Mouse (Mus musculus) kidney, adult 18-20 months (tissue): ENCODE results near the gene Ppm1h.
A peak's percentile ranks its signal among the peaks of the same experiment; 100 is the strongest.
"Not testable (repeated sequence)": the region's sequence is repeated elsewhere in the genome, so short reads cannot be mapped to it uniquely, and the experiment has no call there.

ENCODE experiments used
- DNase-seq: peaks from one replicate; pipeline ENCODE4 v3.0.0; 2021

Gene Ppm1h

DNA sequence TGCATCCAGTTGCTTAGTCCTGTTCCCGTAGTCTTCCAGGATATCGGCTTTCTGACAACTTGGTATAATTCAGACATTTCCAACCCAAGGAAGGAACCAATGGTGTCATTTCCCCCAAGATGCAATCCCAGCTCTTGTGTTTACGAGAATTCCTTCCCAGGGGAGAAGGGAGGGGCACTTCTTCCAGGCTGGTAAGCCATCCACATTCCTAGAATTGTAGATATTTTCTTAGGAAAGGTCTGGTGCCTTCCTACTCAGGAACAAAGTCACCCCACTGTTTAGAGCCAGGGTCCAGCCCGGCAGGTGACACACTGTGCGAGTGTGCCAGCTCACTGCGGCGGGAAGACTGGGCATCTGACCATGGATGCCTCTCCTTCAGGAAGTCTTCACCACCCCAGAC, 264.2 kb downstream of the Ppm1h start:
- no peak for DNase-seq

DNA sequence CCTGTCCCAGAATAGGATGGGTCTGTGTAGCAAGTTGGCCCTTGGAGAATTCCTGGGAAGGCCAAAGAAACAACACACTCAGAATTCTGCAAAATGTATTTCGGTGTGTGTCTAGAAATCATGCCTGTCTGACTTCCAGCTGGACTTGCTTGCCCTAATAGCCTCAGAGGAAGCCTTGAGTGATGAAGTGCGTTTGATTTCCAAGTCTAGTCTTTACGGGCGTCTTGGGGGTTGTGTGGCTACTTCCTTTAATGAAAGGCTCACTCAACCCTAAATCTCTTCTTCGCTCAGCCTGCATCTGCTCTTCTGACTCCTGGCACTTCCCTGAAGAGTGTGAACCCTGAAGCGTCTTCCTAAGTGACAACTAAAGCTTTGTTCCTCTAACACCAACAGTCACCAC, 265.3 kb downstream of the Ppm1h start:
- no peak for DNase-seq

DNA sequence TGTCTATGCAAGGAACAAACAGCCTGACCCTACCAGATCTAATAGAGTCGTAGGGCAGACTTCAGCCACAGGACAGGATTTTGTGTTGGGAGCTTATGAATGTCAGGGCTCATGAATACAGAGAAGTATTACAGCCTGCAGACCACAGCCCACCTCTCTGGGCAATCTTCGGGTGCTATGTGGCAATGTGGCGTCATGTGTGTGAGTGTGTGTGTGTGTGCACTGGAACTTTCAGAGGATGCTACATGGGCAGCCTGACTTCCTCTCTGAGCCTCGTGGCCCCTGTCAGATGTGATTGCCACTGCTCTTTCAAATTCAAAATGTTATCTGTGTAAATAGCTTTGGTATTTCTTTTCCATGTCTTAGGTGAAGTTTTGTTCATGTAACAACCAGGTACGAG, 266.3 kb downstream of the Ppm1h start:
- DNase-seq: no peak

DNA sequence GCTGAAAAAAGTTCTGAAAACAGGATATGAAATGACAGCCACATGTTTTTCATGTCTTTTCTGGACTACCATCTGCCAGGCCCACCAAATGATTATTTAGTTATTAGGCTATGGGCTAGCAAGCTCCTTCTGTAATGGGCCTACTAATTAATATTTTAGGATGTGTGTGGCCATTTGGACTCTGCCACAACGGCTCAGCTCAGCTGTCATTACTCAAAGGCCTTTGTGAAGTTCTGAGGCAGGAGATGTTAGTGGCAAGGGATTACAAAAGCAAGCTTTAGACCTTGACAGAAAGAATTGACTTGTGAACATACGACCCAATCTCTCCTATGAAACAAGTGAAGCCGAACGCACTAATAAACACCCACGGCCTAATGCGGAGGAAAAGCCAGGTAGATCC, 272.4 kb downstream of the Ppm1h start:
- no peak for DNase-seq

DNA sequence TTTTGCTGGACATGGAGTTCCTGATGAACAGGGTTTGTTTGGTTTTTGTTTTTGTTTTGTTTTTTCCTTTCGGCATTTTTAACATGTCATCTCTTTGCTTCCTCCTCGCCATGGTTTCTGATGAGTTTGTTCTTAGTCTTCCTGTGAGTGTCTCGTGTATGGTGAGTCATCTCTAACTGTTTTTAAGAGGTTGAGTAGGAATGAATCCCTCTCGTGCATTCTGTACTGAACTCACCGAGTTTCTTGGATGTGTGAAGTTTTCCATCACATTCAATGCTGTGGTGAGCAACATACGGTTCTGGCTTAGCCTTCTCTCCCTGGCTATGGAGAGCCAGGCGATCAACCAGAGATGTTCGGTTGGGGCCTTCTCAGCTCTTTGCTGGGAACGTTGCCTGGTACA, 275.0 kb downstream of the Ppm1h start:
- no peak for DNase-seq

DNA sequence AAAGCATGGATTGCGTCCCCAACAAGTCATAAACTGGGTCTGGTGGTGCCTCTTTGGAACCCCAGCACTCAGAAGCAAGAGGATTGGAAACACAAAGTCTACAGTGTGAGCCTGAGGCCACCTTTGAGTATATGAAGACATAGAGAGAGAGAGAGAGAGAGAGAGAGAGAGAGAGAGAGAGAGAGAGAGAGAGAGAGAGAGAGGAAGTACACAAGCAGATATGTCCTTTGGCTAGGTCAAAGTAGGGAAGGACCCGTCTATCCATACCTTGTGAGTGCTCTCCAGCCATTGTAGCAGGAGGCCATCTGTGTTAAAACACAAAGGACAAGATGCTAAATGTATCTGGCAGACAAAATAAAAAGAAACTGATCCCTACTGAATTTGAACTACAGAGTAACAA, 279.4 kb downstream of the Ppm1h start:
- DNase-seq: no peak

DNA sequence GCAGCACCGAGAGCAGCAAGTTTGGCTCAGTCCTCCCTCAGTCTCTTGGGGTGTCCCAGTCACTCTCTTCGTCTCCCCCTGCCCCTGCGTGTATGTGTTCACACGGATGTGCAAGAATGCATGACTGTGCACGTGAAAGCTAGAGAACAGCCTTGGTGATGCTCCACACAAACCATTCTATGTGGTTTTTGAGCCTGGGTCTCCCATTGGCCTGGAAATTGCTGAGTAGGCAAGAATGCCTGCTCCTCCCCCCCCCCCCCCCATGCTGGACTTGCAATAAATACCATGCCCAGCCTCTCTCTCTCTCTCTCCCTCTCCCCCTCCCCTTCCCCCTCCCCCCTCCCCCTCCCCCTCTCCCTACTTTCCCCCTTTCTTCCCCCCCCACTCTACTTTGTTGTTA, 280.1 kb downstream of the Ppm1h start:
- DNase-seq: no peak

DNA sequence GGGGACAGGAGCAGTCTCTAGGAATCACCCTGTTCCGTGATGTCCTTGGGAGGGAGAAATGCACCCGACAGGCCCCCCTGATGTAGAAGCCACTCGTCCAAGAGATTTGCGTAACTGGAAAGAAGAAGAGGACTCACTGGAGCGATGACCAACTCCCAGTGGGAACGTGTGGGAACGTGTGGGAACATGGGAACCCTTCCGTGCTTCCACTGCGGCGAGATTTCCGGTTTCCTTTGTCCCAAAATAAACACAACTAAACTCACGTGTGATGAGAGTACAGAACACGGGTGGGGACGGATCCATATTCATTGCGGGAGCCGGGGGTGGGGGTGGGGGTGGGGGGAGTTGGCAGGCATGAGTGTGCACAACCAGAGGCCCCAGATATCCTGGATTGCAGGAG, 281.7 kb downstream of the Ppm1h start:
- no peak for DNase-seq

DNA sequence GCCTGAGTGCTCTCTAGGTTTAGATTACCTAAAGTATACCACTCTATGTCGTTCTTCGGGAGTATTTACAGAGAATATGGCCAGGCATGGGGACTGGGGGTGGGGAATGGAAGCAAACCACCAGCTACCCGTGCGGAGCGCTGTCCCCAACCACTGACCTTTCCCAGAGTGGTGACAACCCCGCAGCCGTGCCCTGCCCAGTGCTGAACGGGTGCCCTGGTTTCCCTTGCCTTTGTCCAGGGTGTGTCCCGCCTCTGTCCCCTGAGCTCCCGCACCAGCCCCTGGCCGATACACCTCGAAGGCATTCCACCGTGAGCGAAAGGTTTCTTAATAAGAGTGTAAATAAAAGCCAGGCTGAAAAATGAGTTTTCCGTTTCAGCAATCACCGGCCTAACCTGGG, 282.2 kb downstream of the Ppm1h start:
- DNase-seq: no peak

DNA sequence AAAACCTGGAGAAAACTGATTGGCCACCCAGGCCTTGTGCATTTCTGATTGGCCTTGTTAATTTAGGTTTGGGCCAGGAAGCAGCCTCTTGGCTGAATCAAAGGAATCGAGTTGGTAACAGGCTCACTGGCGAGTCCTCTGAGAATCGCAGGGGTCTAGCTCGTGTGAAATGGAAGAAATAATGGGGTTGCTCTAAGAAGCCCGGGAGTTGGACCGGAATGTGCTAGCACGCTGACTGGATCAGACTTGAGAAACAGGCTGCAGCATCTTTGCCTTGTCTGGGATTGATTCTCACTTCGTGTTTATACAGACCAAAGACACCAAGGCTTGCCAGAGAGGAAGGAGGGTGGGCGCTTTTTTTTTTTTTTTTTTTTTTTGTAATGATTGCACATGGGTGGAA, 282.9 kb downstream of the Ppm1h start:
- no peak for DNase-seq

DNA sequence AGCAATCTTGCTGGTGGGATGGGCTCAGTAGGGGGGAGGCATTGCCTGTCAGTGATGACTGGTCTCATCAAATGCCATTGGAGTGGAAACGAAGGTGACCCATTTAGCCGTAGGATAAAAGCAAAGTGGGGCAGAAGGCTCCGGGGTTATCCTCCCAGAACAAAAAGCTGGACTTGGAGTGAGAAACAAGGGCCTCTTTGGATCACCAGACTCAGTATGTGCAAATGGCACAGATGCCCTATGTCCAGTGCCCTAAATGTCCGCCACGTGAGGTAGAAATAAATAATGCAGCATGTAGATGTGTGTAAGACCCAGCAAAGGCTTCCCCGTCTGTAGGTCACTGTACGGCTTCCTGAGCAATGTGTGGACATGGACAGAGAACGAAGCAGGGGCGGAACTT, 284.1 kb downstream of the Ppm1h start:
- no peak for DNase-seq

DNA sequence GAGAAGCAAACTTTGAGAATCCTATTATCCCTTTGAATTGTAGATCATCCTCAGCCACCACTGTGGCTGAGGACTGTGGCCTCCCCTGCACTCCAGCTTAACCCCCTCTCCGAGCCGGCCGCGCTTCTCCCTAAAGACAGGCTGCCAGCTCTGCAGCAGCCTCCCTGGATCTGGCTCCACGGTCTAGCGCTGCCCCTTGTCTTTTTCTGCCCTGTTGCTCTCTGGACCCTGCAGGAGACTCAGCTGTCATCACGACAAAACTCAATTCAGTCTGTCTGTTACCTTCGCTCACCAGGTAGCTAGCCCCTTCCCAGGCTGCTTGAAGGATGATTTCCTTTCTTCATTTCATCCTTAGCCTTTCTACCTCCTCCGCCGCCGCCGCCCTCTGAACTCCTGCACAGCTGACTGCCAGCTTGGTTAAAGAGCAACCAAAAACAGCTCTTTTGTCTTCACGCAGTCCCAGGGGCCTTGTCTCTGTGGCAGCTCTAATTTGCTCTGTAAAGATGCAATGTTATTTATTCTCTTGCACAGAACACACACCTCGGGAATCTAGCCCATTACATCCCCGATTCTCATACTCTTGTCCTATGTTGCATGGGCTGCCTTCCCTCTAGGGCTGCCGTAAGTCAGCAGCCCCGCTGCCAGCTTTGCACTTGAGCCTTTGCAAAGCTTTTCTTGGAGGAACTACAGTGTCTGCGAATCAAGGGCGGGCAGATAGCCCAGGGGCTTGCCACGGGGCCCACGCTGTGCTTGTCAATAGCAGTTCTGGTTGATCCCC, 285.1 kb downstream of the Ppm1h start:
- peak; percentile 62 for DNase-seq

DNA sequence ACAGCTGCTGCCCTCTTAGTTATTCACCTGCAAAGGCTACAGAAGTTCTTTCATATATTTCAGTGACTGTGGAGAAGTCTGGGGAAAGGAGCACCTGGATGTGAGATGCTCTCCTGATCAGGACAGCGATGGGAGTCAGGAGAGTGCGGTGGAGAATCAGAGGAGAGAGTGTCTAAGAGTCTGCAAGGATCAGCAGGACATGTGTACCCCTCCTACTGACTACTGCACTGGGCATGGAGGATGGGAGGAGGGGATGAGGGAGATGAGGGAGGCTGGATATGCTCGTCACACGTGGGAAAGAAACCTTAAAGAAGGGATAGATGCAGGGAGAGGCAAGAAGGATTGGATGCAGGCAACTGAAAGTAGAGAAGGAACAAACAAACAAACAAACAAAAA, 285.7 kb downstream of the Ppm1h start:
- no peak for DNase-seq

DNA sequence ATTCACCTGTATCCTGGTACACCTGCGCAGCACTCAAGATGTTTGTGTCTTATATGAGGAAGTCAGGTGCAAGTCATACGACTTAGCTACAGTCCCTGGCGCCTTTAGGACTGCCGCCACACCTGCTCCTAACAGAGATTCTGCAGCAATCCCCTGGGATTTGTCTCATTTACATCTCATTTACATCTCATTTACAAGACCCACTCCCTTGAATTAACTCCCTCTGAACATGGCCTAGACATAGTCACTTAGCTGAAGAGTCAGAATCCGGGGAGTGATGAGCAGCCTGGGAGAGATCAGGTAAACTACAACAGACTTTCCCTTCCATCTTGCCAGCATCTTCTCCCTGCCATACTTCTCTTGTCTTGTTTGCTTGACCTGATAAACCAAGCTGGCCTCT, 287.1 kb downstream of the Ppm1h start:
- DNase-seq: not testable (repeated sequence)

DNA sequence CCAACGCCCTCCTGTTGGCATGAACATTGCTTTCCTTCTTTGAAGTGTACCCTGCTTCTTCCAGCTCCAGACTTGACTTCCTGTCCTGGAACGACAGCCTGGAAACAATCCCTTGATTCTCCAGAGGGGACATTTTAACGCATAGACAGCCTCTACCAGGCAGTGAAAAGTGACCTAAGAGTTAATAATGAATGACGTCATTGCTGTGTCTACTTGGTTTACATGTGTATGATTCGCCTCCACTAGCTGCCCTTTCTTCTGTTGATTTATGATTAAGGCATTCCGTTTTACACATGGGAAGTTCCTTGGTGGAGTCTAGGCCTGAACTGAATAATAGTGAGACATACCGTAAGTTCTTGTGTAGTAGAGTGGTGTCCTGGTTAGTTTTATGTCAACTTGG, 287.9 kb downstream of the Ppm1h start:
- DNase-seq: no peak

DNA sequence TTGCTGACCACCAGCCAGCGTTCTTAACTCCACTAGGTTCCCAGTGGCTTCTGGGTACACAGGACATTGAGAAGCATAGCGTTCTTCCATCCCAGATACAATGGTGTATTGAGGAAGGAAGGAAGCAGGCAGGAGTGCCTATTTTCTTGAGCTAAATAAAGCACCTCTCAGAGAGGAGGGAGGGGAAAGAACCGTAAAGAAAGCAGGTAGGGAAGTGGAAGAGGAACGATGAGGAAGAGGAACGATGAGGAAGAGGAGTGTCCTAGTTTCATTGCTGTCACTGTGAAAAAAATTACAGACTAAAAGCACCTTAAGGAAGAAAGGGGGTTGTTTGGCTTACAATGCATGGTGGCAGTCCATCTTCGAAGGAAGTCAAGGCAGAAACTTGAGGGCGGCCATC, 291.6 kb downstream of the Ppm1h start:
- DNase-seq: no peak

DNA sequence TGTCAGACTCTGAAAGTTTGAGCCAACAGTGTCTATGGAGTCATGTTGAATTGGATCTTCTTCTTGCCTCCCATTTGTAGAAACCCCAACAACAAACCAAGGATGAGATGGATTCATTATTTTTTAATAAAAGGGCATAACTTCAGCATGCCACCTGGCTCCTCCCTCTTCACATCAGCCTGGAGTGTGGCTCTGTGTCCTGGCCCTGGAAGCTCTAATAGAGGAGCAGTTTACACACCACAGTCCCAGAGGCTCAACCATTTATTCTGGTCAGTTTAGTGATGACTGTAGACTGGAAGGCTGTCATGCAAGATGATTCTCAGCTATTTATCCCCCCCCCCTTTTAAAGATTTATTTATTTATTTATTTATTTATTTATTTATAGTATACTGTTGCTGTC, 294.7 kb downstream of the Ppm1h start:
- no peak for DNase-seq

DNA sequence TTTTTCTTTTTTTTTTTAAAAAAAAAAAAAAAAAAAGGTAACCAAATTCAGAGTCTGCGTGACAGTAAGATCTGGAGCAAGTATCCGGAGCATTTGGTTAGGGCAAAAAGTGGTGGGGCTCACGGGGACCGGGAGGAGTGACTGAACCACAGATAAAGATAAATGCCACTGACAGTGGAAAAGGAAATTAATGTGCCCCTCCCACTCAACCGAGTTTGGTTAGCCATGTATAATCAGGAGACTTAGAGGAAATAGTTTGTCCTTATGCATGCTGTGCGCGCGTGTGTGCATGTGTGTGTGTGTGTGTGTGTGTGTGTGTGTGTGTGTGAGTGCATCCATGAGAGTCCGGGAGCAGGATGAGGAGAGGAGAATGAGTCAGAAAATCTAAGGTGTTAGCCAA, 297.5 kb downstream of the Ppm1h start:
- DNase-seq: no peak

DNA sequence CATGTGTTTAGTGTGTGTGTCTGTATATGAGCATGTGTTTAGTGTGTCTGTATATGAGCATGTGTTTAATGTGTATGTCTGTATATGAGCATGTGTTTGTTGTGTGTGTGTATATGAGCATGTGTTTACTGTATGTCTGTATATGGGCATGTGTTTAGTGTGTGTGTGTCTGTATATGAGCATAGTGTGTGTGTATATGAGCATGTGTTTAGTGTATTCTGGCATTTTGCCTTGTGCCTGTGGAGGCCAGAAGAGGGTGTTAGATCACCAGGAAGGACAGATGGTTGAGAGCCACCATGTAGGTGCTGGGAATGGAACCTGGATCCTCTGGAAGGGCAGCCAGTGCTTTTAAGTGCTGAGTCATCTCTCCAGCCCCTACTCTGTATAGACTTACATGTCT, 300.8 kb downstream of the Ppm1h start:
- no peak for DNase-seq

DNA sequence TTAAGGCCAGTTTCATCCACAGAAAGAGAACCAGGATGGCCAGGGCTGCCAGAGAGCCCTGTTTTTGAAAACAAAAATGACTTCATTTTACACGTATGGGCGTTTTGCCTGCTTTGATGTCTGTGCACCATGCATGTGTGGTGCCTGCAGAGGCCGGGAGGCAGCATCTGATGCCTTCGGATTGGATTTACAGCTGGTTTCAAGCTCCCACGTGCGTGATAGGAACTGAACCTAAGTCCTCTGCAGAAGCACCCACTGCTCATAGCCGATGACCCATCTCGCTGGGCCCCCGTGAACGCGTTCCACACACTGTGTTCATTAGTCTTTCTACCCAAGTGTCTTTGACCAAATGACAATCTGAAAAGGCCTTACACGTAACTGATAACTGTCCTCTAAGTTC, 301.6 kb downstream of the Ppm1h start:
- DNase-seq: no peak

DNA sequence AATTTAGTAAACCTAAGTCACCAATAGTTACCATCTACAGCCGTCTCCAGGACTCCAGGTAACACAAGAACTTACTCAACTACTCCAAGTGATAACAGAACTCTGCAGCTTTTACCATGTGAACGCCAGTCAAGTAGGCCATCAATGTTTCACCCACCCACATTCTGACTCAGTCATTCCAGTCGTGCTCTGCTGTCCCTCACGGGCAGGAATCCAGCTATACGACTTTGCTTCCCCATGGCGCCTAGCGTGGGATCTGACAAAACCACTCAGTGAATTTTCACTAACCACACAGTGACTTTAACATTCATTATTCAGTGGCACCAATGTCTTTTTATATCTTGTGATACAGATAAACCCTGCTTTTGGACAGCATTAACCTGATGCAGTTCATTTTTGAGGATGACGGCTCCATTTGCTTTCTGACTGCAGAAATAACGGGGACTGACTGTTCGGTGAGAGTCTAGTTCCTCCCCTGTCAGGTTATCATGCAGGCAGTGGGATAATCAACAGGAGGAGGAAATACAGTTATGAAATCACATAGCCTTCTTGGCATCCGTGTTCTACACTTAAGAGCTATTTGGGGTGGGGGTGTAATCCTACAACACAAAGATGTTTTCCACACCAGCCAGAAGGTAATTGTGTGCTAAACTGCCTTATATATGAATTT, 304.5 kb downstream of the Ppm1h start:
- no peak for DNase-seq

DNA sequence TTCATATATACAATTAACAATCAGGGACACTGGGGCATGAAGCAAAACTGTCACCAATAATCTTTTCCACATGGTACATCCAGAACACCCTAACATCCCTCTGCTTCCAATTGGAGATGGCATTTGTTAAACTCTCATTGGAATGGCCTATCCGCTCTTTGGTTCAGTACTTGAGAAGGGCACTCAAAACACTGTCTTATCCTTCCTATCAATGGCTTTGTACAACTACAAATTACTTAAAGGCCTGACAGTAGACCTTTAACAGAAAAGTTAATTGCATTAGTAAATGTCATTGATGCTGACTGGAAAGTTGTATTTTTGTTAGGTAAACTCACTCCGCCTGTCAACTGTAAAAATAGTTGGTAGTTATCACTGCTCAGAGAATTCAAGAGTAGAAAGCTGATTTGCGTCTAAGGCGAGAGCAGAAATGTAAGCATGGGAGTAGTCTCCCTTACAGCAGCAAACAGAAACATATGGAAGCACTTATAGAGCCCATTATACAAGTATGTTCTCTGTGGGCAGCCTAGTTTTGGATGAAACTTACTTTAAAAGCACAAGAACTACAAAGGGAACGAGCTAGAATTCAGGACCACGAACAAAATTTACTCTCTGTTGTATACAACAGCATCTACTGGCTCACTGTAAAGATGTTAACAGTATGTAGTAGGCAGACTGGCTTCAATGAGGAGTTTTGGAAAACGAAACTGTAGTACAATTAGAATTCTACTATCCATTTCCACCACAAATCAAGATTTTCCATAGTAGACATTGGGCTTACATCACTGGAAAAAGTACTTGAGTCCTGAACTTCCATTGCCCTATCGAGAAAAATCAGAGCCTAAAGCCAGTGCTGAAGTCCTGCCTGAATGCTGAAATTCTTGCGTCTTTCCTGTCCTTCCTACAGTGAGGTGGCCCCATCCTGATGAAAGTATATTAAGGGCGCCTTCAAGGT, 305.3 kb downstream of the Ppm1h start:
- DNase-seq: no peak

DNA sequence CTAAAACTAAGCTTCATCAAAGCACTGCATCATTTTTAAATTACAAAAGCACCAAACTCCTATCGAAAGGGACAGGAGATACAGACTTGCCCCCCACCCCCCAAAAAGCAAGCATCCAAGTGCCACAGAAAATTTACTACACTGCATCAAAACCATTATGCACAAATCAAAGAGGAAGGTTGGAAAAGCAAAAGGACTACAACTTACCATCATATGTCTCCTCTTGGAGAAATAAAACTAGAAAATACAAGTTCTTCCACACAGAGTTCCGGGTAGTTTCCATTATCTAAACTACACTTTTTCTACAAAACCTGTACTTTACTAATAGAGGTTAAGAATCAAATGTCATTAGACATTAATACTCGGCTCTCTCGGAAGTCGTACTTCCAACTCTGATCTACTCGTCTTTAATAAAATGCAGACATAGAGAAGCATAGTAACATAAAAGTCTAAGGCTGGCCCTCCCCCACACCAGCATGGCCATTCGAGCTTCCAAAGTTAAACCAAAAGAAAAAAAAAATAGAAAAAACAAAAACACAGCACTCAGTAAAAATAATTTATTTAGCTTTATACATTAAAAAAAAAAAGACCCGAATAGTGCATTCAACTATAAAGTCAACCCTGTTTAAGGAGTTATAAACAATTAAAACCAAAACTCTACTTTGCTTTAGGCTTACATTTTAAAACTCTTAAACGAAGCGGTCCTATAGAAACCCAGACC, 306.1 kb downstream of the Ppm1h start:
- DNase-seq: no peak
